Mouse (Mus musculus) macrophage (primary cell): ENCODE data around the gene Atxn1. TPM values are rescaled to one million over a fixed set of nuclear protein-coding genes. Genes with fewer than 3 reads are reported as not detected.
A peak's percentile ranks its signal among the peaks of the same experiment; 100 is the strongest.

ENCODE experiments used
- H3K27ac ChIP-seq: fragments of 350-480 bp; formaldehyde crosslinking; 2 replicates; pipeline ENCODE4 v1.9.0; 2021
- H3K36me3 ChIP-seq: fragments of 350-480 bp; formaldehyde crosslinking; 2 replicates; pipeline ENCODE4 v1.9.0; 2021; ENCODE audit errors: inconsistent target
- H3K4me3 ChIP-seq: fragments of 350-480 bp; formaldehyde crosslinking; 2 replicates; pipeline ENCODE4 v1.9.0; 2021; ENCODE audit errors: inconsistent target
- H3K79me2 ChIP-seq: fragments of 350-480 bp; formaldehyde crosslinking; 2 replicates; pipeline ENCODE4 v1.9.0; 2021; ENCODE audit errors: inconsistent target
- WGBS: methylation state at CpG from one replicate; pipeline ENCODE4 v1.1.7; 2026; ENCODE audit warnings: inconsistent platforms; ENCODE audit not compliant: missing documents; 5-methylcytosine and 5-hydroxymethylcytosine counted together
- polyA plus RNA-seq: library from polyadenylated mRNA; stranded (reverse); fragments of 250-400 nt; gene quantifications from 3 replicates; pipeline ENCODE4 v1.2.4, GENCODE M21; 2018; ENCODE audit warnings: inconsistent platforms

Atxn1 gene
- polyA plus RNA-seq, 1 experiment from 2014 or later: 10.8 TPM

GRCm38 (mm10) chr13:45883791-45884238 is 81.0 kb downstream of the Atxn1 start:
- H3K27ac ChIP-seq: no peak overlapping the region
- 60% methylated on average over 10 of the region's 10 CpGs for WGBS

DNA sequence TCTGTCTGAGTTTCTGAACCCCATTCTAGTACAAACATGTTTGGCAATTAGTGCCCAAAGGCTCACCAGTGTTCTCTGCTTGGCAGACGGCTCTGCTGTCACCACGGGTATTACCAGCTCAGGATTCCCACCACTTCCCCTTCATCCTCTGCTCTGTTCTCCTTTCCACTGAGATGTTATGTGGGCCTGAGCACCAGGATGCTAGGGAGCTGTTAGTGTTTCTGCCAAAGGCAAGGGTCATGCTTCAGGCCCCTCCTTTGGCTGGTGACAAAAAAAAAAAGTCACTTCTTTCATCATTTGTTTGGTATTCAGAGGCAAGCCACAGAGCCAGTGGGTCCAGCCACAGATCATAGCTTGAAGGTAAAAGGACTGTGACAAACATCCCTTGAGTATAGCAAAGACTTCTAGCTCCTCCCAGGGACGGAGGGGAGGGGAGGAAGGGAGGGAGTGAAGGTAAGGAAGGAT is 81.8 kb downstream of the Atxn1 start:
- 25% methylated on average over 3 of the region's 3 CpGs for WGBS
- H3K4me3 ChIP-seq: no peak overlapping the region
- H3K79me2 ChIP-seq: peaks cover 18% of the 10 kb centered on the region; the same call in 1 of the 2 replicates
- H3K36me3 ChIP-seq: no peaks in the 10 kb centered on the region
- no peak overlapping the region for H3K27ac ChIP-seq

More at GRCm38 (mm10) chr13:45883791-45884238, 81.0 kb downstream of the Atxn1 start:
- Histone ChIP-seq H3K79me2 (peaks cover 22% of the 10 kb centered on the region; the same call in 1 of the 2 replicates), H3K4me3 (no peak overlapping the region), H3K36me3 (no peaks in the 10 kb centered on the region)

GRCm38 (mm10) chr13:45880543-45880845 is 84.3 kb downstream of the Atxn1 start:
- 98% methylated on average over 5 of the region's 5 CpGs for WGBS

GRCm38 (mm10) chr13:45879746-45880542 is 84.9 kb downstream of the Atxn1 start:
- WGBS: 95% methylated on average over 13 of the region's 14 CpGs
- no peak overlapping the region for H3K4me3 ChIP-seq
- H3K27ac ChIP-seq: no peak overlapping the region
- no peaks in the 10 kb centered on the region for H3K36me3 ChIP-seq
- peaks cover 2% of the 10 kb centered on the region; the same call in 1 of the 2 replicates for H3K79me2 ChIP-seq

More at GRCm38 (mm10) chr13:45880543-45880845, 84.3 kb downstream of the Atxn1 start:
- peaks cover 7% of the 10 kb centered on the region; the same call in 1 of the 2 replicates for H3K79me2 ChIP-seq
- no peak overlapping the region for H3K4me3 ChIP-seq
- no peaks in the 10 kb centered on the region for H3K36me3 ChIP-seq
- H3K27ac ChIP-seq: no peak overlapping the region

DNA sequence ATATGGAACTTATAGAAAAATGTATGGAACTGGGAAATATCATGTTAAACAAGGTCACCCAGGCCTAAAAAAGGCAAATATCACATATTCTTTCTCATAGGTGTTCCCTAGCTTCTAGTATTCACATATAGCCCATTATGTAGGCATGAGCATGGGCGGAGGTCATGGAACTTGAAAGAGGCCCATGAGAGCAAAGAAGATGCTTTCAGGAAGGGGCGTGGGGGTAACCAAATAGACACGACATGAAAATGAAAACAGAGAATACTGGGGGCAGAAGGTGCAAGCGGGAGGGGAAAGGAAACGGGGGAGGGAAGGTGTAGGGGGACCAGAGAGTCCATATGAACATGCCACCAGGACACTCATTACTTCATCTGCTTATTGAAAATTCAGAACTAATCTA is 87.9 kb downstream of the Atxn1 start:
- H3K36me3 ChIP-seq: no peaks in the 10 kb centered on the region
- no peaks in the 10 kb centered on the region for H3K79me2 ChIP-seq
- H3K27ac ChIP-seq: no peak overlapping the region
- 66% methylated on average over 4 of the region's 5 CpGs for WGBS
- H3K4me3 ChIP-seq: no peak overlapping the region

GRCm38 (mm10) chr13:45876368-45876760 is 88.4 kb downstream of the Atxn1 start:
- no peak overlapping the region for H3K27ac ChIP-seq
- H3K79me2 ChIP-seq: no peaks in the 10 kb centered on the region
- H3K4me3 ChIP-seq: no peak overlapping the region
- no peaks in the 10 kb centered on the region for H3K36me3 ChIP-seq
- 32% methylated on average over 2 of the region's 2 CpGs for WGBS

- H3K27ac ChIP-seq: no peak overlapping the region
- WGBS: 75% methylated on average over 6 of the region's 6 CpGs
- H3K4me3 ChIP-seq: no peak overlapping the region
- no peaks in the 10 kb centered on the region for H3K79me2 ChIP-seq
- no peaks in the 10 kb centered on the region for H3K36me3 ChIP-seq
Observed at GRCm38 (mm10) chr13:45875686-45876367, 89.0 kb downstream of the Atxn1 start.

- WGBS: 96% methylated on average over 4 of the region's 4 CpGs
- Histone ChIP-seq H3K36me3 (no peaks in the 10 kb centered on the region), H3K4me3 (no peak overlapping the region), H3K79me2 (no peaks in the 10 kb centered on the region; the same call in 1 of the 2 replicates), H3K27ac (no peak overlapping the region)
Observed at GRCm38 (mm10) chr13:45874196-45874595, 90.6 kb downstream of the Atxn1 start.

DNA sequence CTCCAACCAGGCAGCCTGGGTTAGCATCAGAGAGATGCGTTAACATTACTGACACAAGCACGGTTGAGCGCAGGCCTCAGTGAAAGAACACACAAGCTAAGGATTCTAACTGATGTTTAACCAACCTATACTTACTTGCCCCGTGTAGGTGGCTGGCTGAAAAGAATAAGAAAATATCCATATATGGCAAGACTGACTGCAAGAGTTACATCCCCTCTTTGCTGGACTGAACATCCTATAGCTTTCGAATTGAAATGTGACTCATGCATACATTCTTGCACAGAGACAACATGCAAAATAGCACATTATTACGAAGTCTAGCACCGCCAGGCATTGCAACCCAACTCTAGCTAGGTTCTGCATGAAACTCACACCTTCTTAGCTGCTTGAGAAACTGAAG is 91.8 kb downstream of the Atxn1 start:
- no peaks in the 10 kb centered on the region; the same call in 1 of the 2 replicates for H3K79me2 ChIP-seq
- 81% methylated on average over 7 of the region's 7 CpGs for WGBS
- H3K4me3 ChIP-seq: no peak overlapping the region
- H3K36me3 ChIP-seq: no peaks in the 10 kb centered on the region
- peak overlapping the region; percentile 65; the same call in 1 of the 2 replicates for H3K27ac ChIP-seq

DNA sequence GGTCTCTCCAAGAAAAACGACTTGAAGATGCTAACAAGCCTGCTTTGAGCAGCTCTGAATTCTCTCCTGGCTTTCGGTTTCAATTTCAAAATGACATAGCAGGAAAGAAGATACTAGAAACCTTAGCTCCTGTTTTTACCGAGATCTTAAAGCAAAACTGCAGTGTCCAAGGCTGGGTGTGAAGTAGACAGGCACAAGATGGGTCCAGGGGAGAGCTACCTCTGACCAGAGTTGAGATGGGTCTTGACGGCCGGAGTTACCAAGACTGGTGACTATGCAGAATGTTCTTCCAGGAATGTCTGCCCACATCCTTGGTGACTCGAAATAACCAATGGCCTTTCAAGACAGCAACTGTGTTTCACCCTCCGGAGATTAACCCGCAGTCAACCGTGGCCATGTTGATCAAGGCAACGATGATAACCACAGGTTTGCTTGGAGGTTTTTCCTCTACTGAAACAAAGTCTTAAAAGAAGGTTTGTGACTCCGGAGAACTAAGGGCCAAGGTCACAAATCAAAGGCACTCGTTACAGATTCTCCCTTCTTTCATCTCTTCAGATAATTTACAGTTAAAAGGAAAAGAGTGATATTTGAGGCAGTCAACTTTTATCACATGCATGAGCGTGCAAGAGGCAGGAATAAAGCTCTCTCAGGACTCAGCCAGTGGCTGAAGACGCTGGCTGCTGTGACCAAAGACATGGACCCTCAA is 92.6 kb downstream of the Atxn1 start:
- H3K4me3 ChIP-seq: peak overlapping the region; percentile 42
- 19% methylated on average over 14 of the region's 14 CpGs for WGBS
- H3K79me2 ChIP-seq: no peaks in the 10 kb centered on the region; the same call in 1 of the 2 replicates
- no peaks in the 10 kb centered on the region for H3K36me3 ChIP-seq
- H3K27ac ChIP-seq: peak overlapping the region; percentile 65

GRCm38 (mm10) chr13:45871554-45871953 is 93.3 kb downstream of the Atxn1 start:
- Histone ChIP-seq H3K27ac (peak overlapping the region; percentile 65), H3K4me3 (peak overlapping the region; percentile 42), H3K79me2 (no peaks in the 10 kb centered on the region; the same call in 1 of the 2 replicates), H3K36me3 (no peaks in the 10 kb centered on the region)
- 26% methylated on average over 5 of the region's 7 CpGs for WGBS

- no peak overlapping the region for H3K27ac ChIP-seq
- H3K4me3 ChIP-seq: no peak overlapping the region
- 76% methylated on average over 8 of the region's 8 CpGs for WGBS
- no peaks in the 10 kb centered on the region; the same call in 1 of the 2 replicates for H3K79me2 ChIP-seq
- no peaks in the 10 kb centered on the region for H3K36me3 ChIP-seq
Observed at GRCm38 (mm10) chr13:45868886-45869285, 95.9 kb downstream of the Atxn1 start.

- H3K36me3 ChIP-seq: no peaks in the 10 kb centered on the region
- 86% methylated on average over 14 of the region's 14 CpGs for WGBS
- H3K27ac ChIP-seq: no peak overlapping the region
- H3K4me3 ChIP-seq: no peak overlapping the region
- H3K79me2 ChIP-seq: no peaks in the 10 kb centered on the region; the same call in 1 of the 2 replicates
Observed at GRCm38 (mm10) chr13:45867273-45867672, 97.5 kb downstream of the Atxn1 start.

DNA sequence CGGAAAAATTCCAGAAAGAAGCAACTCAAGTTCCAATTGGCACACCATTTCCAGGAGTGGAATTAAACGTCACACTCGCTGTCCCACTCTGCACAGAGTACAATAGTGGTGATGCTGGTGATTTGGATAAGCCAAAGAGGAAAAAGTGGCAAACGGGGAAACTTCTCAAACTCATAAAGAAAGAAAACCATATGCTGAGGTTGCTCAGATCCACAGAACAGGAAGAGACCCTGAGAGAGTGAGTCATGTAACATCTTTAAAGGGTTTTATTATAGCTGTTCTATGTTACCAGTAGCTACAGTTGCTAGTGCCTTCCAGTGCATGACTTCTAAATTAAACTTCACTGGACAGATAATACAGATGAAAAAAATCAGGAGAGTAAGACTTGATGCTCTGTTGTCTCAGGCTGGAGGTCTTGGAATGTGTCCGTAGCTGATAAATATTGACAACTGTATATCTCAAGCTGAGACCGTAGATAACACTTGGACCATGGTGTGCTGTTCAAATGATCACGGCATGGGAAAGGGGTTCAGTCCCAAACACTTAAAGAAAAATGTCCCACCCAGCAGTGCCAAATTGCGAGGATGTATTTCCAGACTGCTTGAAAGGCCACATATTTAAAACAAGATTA is 98.1 kb downstream of the Atxn1 start:
- H3K27ac ChIP-seq: no peak overlapping the region
- H3K36me3 ChIP-seq: no peaks in the 10 kb centered on the region
- 89% methylated on average over 8 of the region's 8 CpGs for WGBS
- H3K4me3 ChIP-seq: no peak overlapping the region
- no peaks in the 10 kb centered on the region; the same call in 1 of the 2 replicates for H3K79me2 ChIP-seq
